Mouse (Mus musculus) lung, adult 2 months (tissue): ENCODE measurements at regions not wholly inside any gene's neighbourhood (a gene's known extent, or its start where the extent isn't known, plus 50 kb on each side); places are given as distances from the start of the nearest gene placed in this dataset.

Experiments
- CTCF ChIP-seq: fragments of 200-500 bp; IDR thresholded peaks from 2 replicates; pipeline ENCODE4 v1.5.1; 2011; ENCODE audit warnings: mild to moderate bottlenecking, low read length, control low read depth; ENCODE audit not compliant: insufficient read depth
- POLR2A ChIP-seq: fragments of 200-500 bp; IDR thresholded peaks from 2 replicates; pipeline ENCODE4 v1.6.1; 2011; ENCODE audit warnings: low read depth, mild to moderate bottlenecking, control low read depth, low read length, borderline replicate concordance; ENCODE audit errors: extremely low read depth

DNA sequence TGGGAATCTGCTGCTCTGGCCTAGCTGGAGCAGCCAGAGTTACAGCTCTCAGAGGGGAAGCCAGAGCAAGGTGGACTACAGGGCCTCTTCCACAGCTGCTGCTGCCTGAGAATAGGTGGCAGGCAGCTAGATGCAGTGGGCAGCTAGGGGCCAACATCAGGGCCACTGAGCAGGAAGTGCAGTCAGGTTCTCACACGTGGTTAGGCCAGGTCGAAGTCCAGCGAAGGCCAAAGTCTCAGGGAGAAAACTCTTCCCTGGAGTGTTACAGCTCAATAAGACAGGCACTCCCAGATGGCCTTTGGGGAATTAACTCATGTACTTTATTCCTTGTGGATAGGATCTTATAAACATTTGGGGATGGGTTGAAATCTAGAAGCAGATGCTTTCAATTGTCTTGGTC lies 192.7 kb upstream of the Nlrp1b start:
- TF ChIP-seq CTCF (no peak), POLR2A (no peak)
